Mouse (Mus musculus) ES-CJ7 (cell line): ENCODE results near the gene Cbx6.

Source experiments
- DNase-seq: peaks from one replicate; pipeline ENCODE4 v3.0.0; 2011; ENCODE audit warnings: low read depth, low spot score

Cbx6 gene

GRCm38 (mm10) chr15:79803533-79804351, 30.7 kb downstream of the Cbx6 start:
- DNase-seq, result no peak

- no peak for DNase-seq
Measured at GRCm38 (mm10) chr15:79802304-79802703, 32.2 kb downstream of the Cbx6 start.

GRCm38 (mm10) chr15:79801646-79802045, 32.8 kb downstream of the Cbx6 start:
- DNase-seq, result no peak

GRCm38 (mm10) chr15:79800701-79801100, 33.8 kb downstream of the Cbx6 start:
- DNase-seq, result no peak

- no peak for DNase-seq
Measured at GRCm38 (mm10) chr15:79798591-79798990, 35.9 kb downstream of the Cbx6 start.

GRCm38 (mm10) chr15:79797680-79798079, 36.8 kb downstream of the Cbx6 start:
- no peak for DNase-seq

GRCm38 (mm10) chr15:79797096-79797495, 37.4 kb downstream of the Cbx6 start:
- DNase-seq, result no peak

GRCm38 (mm10) chr15:79796256-79796655, 38.2 kb downstream of the Cbx6 start:
- no peak for DNase-seq

GRCm38 (mm10) chr15:79794173-79794572, 40.3 kb downstream of the Cbx6 start:
- no peak for DNase-seq

GRCm38 (mm10) chr15:79793076-79793475, 41.4 kb downstream of the Cbx6 start:
- DNase-seq, result no peak

GRCm38 (mm10) chr15:79792455-79792854, 42.0 kb downstream of the Cbx6 start:
- peak; percentile 92 for DNase-seq

GRCm38 (mm10) chr15:79791502-79791901, 43.0 kb downstream of the Cbx6 start:
- DNase-seq, result peak; percentile 78

- no peak for DNase-seq
Measured at GRCm38 (mm10) chr15:79790905-79791304, 43.6 kb downstream of the Cbx6 start.

- no peak for DNase-seq
Measured at GRCm38 (mm10) chr15:79790111-79790510, 44.4 kb downstream of the Cbx6 start.

GRCm38 (mm10) chr15:79787815-79788214, 46.7 kb downstream of the Cbx6 start:
- DNase-seq, result no peak

- DNase-seq, result no peak
Measured at GRCm38 (mm10) chr15:79785056-79785455, 49.4 kb downstream of the Cbx6 start.

- DNase-seq, result no peak
Measured at GRCm38 (mm10) chr15:79777749-79778148, 56.7 kb downstream of the Cbx6 start, which contains the start of gene Dnal4. Gene Dnal4 (minus strand): TSS chr15:79777849.

- DNase-seq, result no peak
Measured at GRCm38 (mm10) chr15:79775662-79776061, 58.8 kb downstream of the Cbx6 start.

- DNase-seq, result peak; percentile 99
Measured at GRCm38 (mm10) chr15:79774117-79775027, 60.1 kb downstream of the Cbx6 start.
